Mouse (Mus musculus) bone marrow, adult 2 months (tissue): ENCODE results near the gene 1700008O03Rik.
A peak's percentile ranks its signal among the peaks of the same experiment; 100 is the strongest.

Experiments used
- CTCF ChIP-seq: fragments of 200-500 bp; IDR thresholded peaks from 2 replicates; pipeline ENCODE4 v1.5.1; 2011; ENCODE audit warnings: low read length, control low read depth; ENCODE audit not compliant: control insufficient read depth, insufficient read depth
- POLR2A ChIP-seq: fragments of 200-500 bp; IDR thresholded peaks from 2 replicates; pipeline ENCODE4 v1.6.1; 2011; ENCODE audit warnings: low read depth, mild to moderate bottlenecking, control low read depth, low read length, borderline replicate concordance; ENCODE audit not compliant: control insufficient read depth

DNA sequence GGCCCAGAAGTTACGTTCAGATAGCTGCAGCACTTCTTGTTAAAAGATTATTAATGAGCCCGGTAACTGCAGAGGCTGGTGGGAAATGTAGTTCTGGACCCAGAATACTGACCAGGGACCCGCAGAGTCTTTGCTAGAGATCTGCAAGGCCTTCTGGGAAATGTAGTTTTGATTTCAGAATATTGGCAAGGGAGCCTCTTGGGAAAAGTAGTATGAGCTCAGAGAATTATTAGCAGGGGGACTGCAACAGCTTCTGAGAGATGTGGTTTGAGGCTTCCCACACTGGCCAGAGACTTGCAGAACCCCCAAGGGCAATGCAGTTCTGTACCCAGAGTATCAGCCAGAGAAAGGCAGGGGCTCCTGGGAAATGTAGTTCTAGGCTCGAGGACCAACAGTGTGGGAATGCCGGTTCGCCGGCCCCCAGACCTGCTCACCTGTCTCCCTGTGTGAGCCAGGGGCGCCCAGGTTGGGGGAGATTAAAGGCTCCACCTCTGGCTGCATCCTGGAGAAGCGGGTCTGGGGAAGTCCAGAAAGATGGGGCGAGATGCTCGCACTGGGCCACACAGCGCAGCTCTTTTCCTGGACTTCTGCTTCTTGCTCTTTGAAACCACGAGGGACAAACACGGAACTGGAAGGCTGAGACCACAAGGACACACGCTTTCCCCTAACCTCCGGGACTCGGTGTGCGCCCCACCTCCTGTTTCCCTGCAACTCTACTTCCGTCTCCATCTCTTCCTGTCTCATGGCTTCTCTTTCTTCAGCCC lies 11.5 kb downstream of the 1700008O03Rik start:
- TF ChIP-seq POLR2A (0 out of 2 replicates have a peak, but pooled peaks have one; percentile 21), CTCF (no peak)
